26 mouse cellular contexts compared by ENCODE assay signal in the genomic region with DNA sequence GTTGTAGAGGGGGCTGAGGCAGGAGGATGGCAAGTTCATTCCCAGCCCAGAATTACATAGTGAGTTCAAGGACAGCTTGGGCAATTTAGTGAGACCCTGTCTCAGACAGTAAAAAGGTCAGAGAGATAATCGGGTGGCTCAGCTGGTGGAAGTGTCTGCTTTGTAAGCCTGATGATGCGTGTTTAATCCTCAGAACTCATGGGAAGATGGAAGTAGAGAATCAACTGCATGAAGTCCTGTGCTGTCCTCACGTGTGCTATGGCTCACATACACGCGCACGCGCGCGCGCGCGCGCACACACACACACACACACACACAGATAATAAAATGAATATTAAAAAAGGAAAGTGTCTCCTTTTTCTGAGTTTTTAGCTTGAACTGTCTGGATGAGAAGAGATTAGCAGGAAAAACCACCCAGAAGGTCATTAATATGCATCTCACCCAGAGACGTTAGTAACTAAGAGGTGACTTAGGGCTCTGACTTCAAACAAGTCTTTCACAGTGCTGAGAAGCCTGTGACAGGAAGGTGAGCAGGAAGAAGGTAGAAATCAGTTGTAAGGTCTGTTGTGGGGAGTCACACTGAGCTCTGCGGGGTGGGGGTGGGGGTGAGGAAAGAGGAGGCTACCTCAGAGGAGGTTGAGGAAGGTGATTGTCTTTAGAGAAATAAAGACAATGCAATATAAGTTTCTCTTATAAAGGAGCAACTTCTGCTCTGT. TPM values are rescaled to one million over a fixed set of nuclear protein-coding genes. Genes with fewer than 3 reads are reported as not detected.
A peak's percentile ranks its signal among the peaks of the same experiment; 100 is the strongest.
DNase-seq lines count a peak whose midpoint lies in the region; ATAC-seq and TF ChIP-seq lines count a peak whose summit lies in the region.
"Had no signal": no experiment of that assay in that cellular context is flagged by ENCODE, and none has a peak within 500 bp of the region (broad histone marks: within the 10 kb centered on the region; RNA-seq: fewer than 3 reads in every experiment).

No protein-coding gene starts in this region.

- no peak for TF ChIP-seq CTCF in spleen, adult 2 months (IDR thresholded peaks at IDR 0.05; ENCODE audit: extremely low read depth, insufficient read depth, insufficient read length, insufficient replicate concordance)

- DNase-seq in spleen, adult 2 months (ENCODE audit: low read depth in 1 of 2, low spot score in 2 of 2): peak in 1 of 2 experiments; percentile 15
- no peak for DNase-seq in spleen, postnatal 14 days (ENCODE audit: low spot score in 2 of 2)
- peak; percentile 69 for DNase-seq in CD4-positive, CD25-positive, alpha-beta regulatory T cell, adult 2 months (ENCODE audit: low read depth, low spot score)
- DNase-seq in retina, postnatal 1 day: peak; percentile 57
- DNase-seq in left cerebral cortex, postnatal 14 days (ENCODE audit: low spot score in 2 of 2): no peak
- DNase-seq: adrenal gland, adult 8-10 months; cerebellum, adult 11 months; cerebellum, adult 8-10 months; cerebellum, postnatal 14 days; gastrocnemius, postnatal 10 days; heart, adult 18-20 months; heart, postnatal 10 days; heart, postnatal 4 days had no signal

- 92% methylated on average over 15 of the region's 15 CpGs for WGBS in spleen, adult 2 months

- peak overlapping the region; percentile 13; the same call in 1 of the 2 replicates for H3K27ac ChIP-seq in spleen, adult 2 months (ENCODE audit: insufficient read depth, low read length)
- H3K27ac ChIP-seq: embryonic facial prominence, embryonic 13.5 days; forebrain, embryonic 12.5 days; heart, embryonic 10.5 days; hindbrain, embryonic 12.5 days had no signal

- no peaks in the 10 kb centered on the region; the same call in 1 of the 2 replicates for H3K36me3 ChIP-seq in spleen, adult 2 months (ENCODE audit: control insufficient read depth, insufficient read depth, low read length)
- H3K36me3 ChIP-seq: forebrain, embryonic 12.5 days; hindbrain, embryonic 12.5 days had no signal

- H3K4me3 ChIP-seq in spleen, adult 2 months (ENCODE audit: extremely low read depth, insufficient read depth, insufficient read length): no peak overlapping the region
- H3K4me3 ChIP-seq: embryonic facial prominence, embryonic 13.5 days; forebrain, embryonic 12.5 days; heart, embryonic 10.5 days; hindbrain, embryonic 12.5 days had no signal

- intact Hi-C loops in left cerebral cortex, postnatal 14 days (cut with DNase I): no loop called here

- peaks cover 5% of the 10 kb centered on the region; the same call in 1 of the 2 replicates for H3K4me1 ChIP-seq in spleen, adult 2 months (ENCODE audit: control insufficient read depth, insufficient read depth, insufficient read length)
- H3K4me1 ChIP-seq: embryonic facial prominence, embryonic 13.5 days; forebrain, embryonic 12.5 days; heart, embryonic 10.5 days; hindbrain, embryonic 12.5 days had no signal

- H3K27me3 ChIP-seq in spleen, adult 2 months (ENCODE audit: control insufficient read depth, insufficient read depth, low read length): no peaks in the 10 kb centered on the region
- H3K27me3 ChIP-seq: embryonic facial prominence, embryonic 13.5 days; forebrain, embryonic 12.5 days; hindbrain, embryonic 12.5 days had no signal

- TF ChIP-seq POLR2A in spleen, adult 2 months (IDR thresholded peaks at IDR 0.05; ENCODE audit: low read depth, low read length): no peak

- peak; percentile 92 for ATAC-seq in activated CD4-positive, CD25-positive, alpha-beta regulatory T cell, adult 4 months
- no peak for ATAC-seq in monocyte, adult 5-6 weeks (replicated peaks; ENCODE audit: insufficient number of reproducible peaks, low FRiP score, low TSS enrichment, poor library complexity, severe bottlenecking)
- ATAC-seq: forebrain, embryonic 16.5 days; hindbrain, embryonic 16.5 days had no signal

RNA-seq across cellular contexts. Expression of a gene that starts 21.8 kb away (rescaled TPM):
- 0.89 and 1.5 TPM in 2 replicates for polyA plus RNA-seq in spleen, adult 2 months (2012; rRNA removed)
- polyA plus RNA-seq in activated CD4-positive, CD25-positive, alpha-beta regulatory T cell, adult 4 months (2017; shearing (Covaris generic)): not detected
- 100 to 1,000 TPM; 234 to 269 TPM for total RNA-seq in left cerebral cortex, postnatal 14 days (2021)
- not detected in 3 replicates for total RNA-seq in monocyte, adult 5-6 weeks (2017)
- total RNA-seq: common myeloid progenitor, adult 5-6 weeks had no signal

RNA-seq across cellular contexts. Expression of a gene that starts 49.1 kb away (rescaled TPM):
- not detected in 2 replicates for polyA plus RNA-seq in spleen, adult 2 months (2012; rRNA removed)
- not detected for polyA plus RNA-seq in activated CD4-positive, CD25-positive, alpha-beta regulatory T cell, adult 4 months (2017; shearing (Covaris generic))
- under 1 TPM; 0.55 to 0.97 TPM for total RNA-seq in left cerebral cortex, postnatal 14 days (2021)
- not detected in 3 replicates for total RNA-seq in monocyte, adult 5-6 weeks (2017)
- total RNA-seq: adrenal gland, postnatal 4 days; common myeloid progenitor, adult 5-6 weeks; gastrocnemius, postnatal 10 days; gastrocnemius, postnatal 4 days; heart, postnatal 10 days; heart, postnatal 4 days; MEL had no signal
- polyA plus RNA-seq: heart, embryonic 14.5 days had no signal

Comparison
In these comparisons a context has a peak if more than half of its experiments do, and no peak if none do; other contexts are left out.
1. DNase-seq: peak in CD4-positive, CD25-positive, alpha-beta regulatory T cell, adult 2 months (single experiment) and retina, postnatal 1 day (single experiment); none in spleen, postnatal 14 days (0 of 2) and left cerebral cortex, postnatal 14 days (0 of 2).
2. RNA of a gene that starts 21.8 kb away (total RNA-seq): 234 to 269 TPM in left cerebral cortex, postnatal 14 days; not detected in monocyte, adult 5-6 weeks; every median in the first group is over 100 times any median in the second.